Mouse (Mus musculus) myocyte (in vitro differentiated cells): ENCODE measurements around the gene B4galnt1. TPM values are rescaled to one million over a fixed set of nuclear protein-coding genes. Genes with fewer than 3 reads are reported as not detected.

Experiments
- H3K27me3 ChIP-seq: one replicate; pipeline ENCODE4 v1.6.1; 2011; ENCODE audit not compliant: control insufficient read depth, insufficient read depth, insufficient read length
- H3K36me3 ChIP-seq: one replicate; pipeline ENCODE4 v1.6.1; 2011; ENCODE audit not compliant: control insufficient read depth, insufficient read depth
- H3K4me2 ChIP-seq: one replicate; pipeline ENCODE4 v1.6.1; 2011; ENCODE audit warnings: low read depth, control low read depth
- H3K4me3 ChIP-seq: one replicate; pipeline ENCODE4 v1.5.1; 2011; ENCODE audit warnings: mild to moderate bottlenecking, control low read depth, moderate library complexity
- H3K79me2 ChIP-seq: one replicate; pipeline ENCODE4 v1.6.1; 2011; ENCODE audit not compliant: control insufficient read depth, insufficient read depth
- H3ac ChIP-seq: one replicate; pipeline ENCODE4 v1.6.1; 2011; ENCODE audit not compliant: control insufficient read depth, insufficient read length
- CEBPB ChIP-seq: IDR thresholded peaks from 2 replicates; pipeline ENCODE4 v1.6.1; 2011; ENCODE audit warnings: mild to moderate bottlenecking, moderate library complexity; ENCODE audit not compliant: poor library complexity, insufficient read depth, severe bottlenecking
- E2F4 ChIP-seq: IDR thresholded peaks from one replicate; pipeline ENCODE4 v1.6.1; 2011; ENCODE audit warnings: mild to moderate bottlenecking, control low read depth, moderate library complexity; ENCODE audit not compliant: insufficient read depth
- MAX ChIP-seq: IDR thresholded peaks from one replicate; pipeline ENCODE4 v1.6.1; 2011; ENCODE audit warnings: low read depth, mild to moderate bottlenecking, control low read depth
- MYOD1 ChIP-seq, 3 experiments: IDR thresholded peaks; one replicate each; pipeline ENCODE4 v1.6.1; 2011; ENCODE audit warnings: control low read depth in 2 of 3, low read depth in 2 of 3, mild to moderate bottlenecking in 2 of 3, moderate library complexity in 1 of 3; ENCODE audit not compliant: insufficient read length in 2 of 3, control insufficient read depth in 1 of 3
- MYOG ChIP-seq, 3 experiments: IDR thresholded peaks; one replicate each; pipeline ENCODE4 v1.6.1; 2011; ENCODE audit warnings: control low read depth in 2 of 3, low read depth in 2 of 3, mild to moderate bottlenecking in 2 of 3; ENCODE audit not compliant: insufficient read length in 2 of 3, control insufficient read depth in 1 of 3, insufficient read depth in 1 of 3
- POLR2A ChIP-seq: IDR thresholded peaks from one replicate; pipeline ENCODE4 v1.6.1; 2011; ENCODE audit warnings: low read depth, mild to moderate bottlenecking, control low read depth, moderate library complexity; ENCODE audit not compliant: insufficient read length
- POLR2AphosphoS2 ChIP-seq: IDR thresholded peaks from one replicate; pipeline ENCODE4 v1.6.1; 2011; ENCODE audit warnings: low read depth, control low read depth; ENCODE audit not compliant: insufficient read length
- REST ChIP-seq: IDR thresholded peaks from one replicate; pipeline ENCODE4 v1.6.1; 2011; ENCODE audit warnings: mild to moderate bottlenecking, control low read depth, moderate library complexity; ENCODE audit not compliant: insufficient read depth, insufficient read length
- SRF ChIP-seq: IDR thresholded peaks from one replicate; pipeline ENCODE4 v1.6.1; 2011; ENCODE audit warnings: low read depth; ENCODE audit not compliant: control insufficient read depth, insufficient read length
- TCF12 ChIP-seq: IDR thresholded peaks from one replicate; pipeline ENCODE4 v1.6.1; 2011; ENCODE audit warnings: mild to moderate bottlenecking, control low read depth; ENCODE audit not compliant: poor library complexity, insufficient read depth, severe bottlenecking
- TCF3 ChIP-seq: IDR thresholded peaks from one replicate; pipeline ENCODE4 v1.6.1; 2011; ENCODE audit warnings: low read depth, control low read depth; ENCODE audit not compliant: insufficient read length
- USF1 ChIP-seq: IDR thresholded peaks from one replicate; pipeline ENCODE4 v1.6.1; 2011; ENCODE audit warnings: low read depth, mild to moderate bottlenecking, control low read depth, moderate library complexity
- polyA plus RNA-seq: library from polyadenylated mRNA; unstranded; fragments of >200 nt; fragmentation: generic; extraction: Trizol; gene quantifications from one replicate; pipeline ENCODE4 v1.2.1, GENCODE M21; 2012; ENCODE audit warnings: missing spikeins

B4galnt1 gene
- polyA plus RNA-seq, 1 experiment = 12.4 TPM

- TF ChIP-seq REST = no peak
- peak; percentile 89 for TF ChIP-seq USF1
- no peak for TF ChIP-seq TCF3
- TF ChIP-seq CEBPB = no peak
- no peak for TF ChIP-seq MAX
- no peak for TF ChIP-seq E2F4
- TF ChIP-seq POLR2AphosphoS2 = peak; percentile 64
- peak; percentile 71 for TF ChIP-seq POLR2A
- peak in 2 of 3 experiments; percentile 32 to 40 for TF ChIP-seq MYOG (IDR thresholded peaks at IDR 0.05; ENCODE audit: control insufficient read depth in 1 of 3, insufficient read depth in 1 of 3, insufficient read length in 2 of 3, low read depth in 2 of 3)
- peak; percentile 11 for TF ChIP-seq SRF
- no peak for TF ChIP-seq TCF12
- peak in 1 of 3 experiments; percentile 42 for TF ChIP-seq MYOD1 (IDR thresholded peaks at IDR 0.05; ENCODE audit: control insufficient read depth in 1 of 3, insufficient read length in 2 of 3, low read depth in 2 of 3)
Observed at GRCm38 (mm10) chr10:127211414-127211854, 46.4 kb downstream of the B4galnt1 start, which contains the start of gene Pip4k2c. Pip4k2c (minus strand) TSS chr10:127211585.

GRCm38 (mm10) chr10:127213272-127213671 is 48.2 kb downstream of the B4galnt1 start:
- Histone ChIP-seq H3ac (no peak overlapping the region), H3K36me3 (no peaks in the 10 kb centered on the region), H3K4me2 (no peak overlapping the region), H3K27me3 (no peaks in the 10 kb centered on the region), H3K79me2 (no peaks in the 10 kb centered on the region), H3K4me3 (no peak overlapping the region)
- TF ChIP-seq E2F4 (no peak), TCF12 (no peak), MYOD1 (IDR thresholded peaks at IDR 0.05; ENCODE audit: control insufficient read depth in 1 of 3, insufficient read length in 2 of 3, low read depth in 2 of 3) (no peak), CEBPB (no peak), TCF3 (no peak), POLR2AphosphoS2 (no peak)

More at GRCm38 (mm10) chr10:127211414-127211854, 46.4 kb downstream of the B4galnt1 start, which contains the start of gene Pip4k2c:
- Histone ChIP-seq H3K79me2 (no peaks in the 10 kb centered on the region), H3K4me3 (peak within 1 kb of the TSS; percentile 49), H3ac (peak within 1 kb of the TSS; percentile 36), H3K4me2 (peak within 1 kb of the TSS; percentile 81), H3K36me3 (peaks cover 11% of the 10 kb centered on the region), H3K27me3 (no peaks in the 10 kb centered on the region)

GRCm38 (mm10) chr10:127213704-127214421 is 48.8 kb downstream of the B4galnt1 start:
- H3K4me3 ChIP-seq = no peak overlapping the region
- no peak overlapping the region for H3K4me2 ChIP-seq
- no peak overlapping the region for H3ac ChIP-seq
- no peaks in the 10 kb centered on the region for H3K79me2 ChIP-seq
- H3K36me3 ChIP-seq = no peaks in the 10 kb centered on the region
- TF ChIP-seq USF1 (no peak), TCF12 (no peak), POLR2AphosphoS2 (no peak), REST (no peak), POLR2A (no peak), MAX (no peak), E2F4 (no peak), SRF (no peak), CEBPB (no peak), MYOD1 (IDR thresholded peaks at IDR 0.05; ENCODE audit: control insufficient read depth in 1 of 3, insufficient read length in 2 of 3, low read depth in 2 of 3) (no peak), MYOG (IDR thresholded peaks at IDR 0.05; ENCODE audit: control insufficient read depth in 1 of 3, insufficient read depth in 1 of 3, insufficient read length in 2 of 3, low read depth in 2 of 3) (no peak), TCF3 (no peak)
- no peaks in the 10 kb centered on the region for H3K27me3 ChIP-seq

GRCm38 (mm10) chr10:127214422-127214803 is 49.4 kb downstream of the B4galnt1 start:
- Histone ChIP-seq H3K27me3 (no peaks in the 10 kb centered on the region), H3K4me2 (no peak overlapping the region), H3K4me3 (no peak overlapping the region), H3K79me2 (no peaks in the 10 kb centered on the region), H3K36me3 (no peaks in the 10 kb centered on the region), H3ac (no peak overlapping the region)
- TF ChIP-seq SRF (no peak), TCF12 (no peak), REST (no peak), USF1 (no peak), MYOD1 (IDR thresholded peaks at IDR 0.05; ENCODE audit: control insufficient read depth in 1 of 3, insufficient read length in 2 of 3, low read depth in 2 of 3) (no peak), E2F4 (no peak), POLR2A (no peak), TCF3 (no peak), MAX (no peak), POLR2AphosphoS2 (no peak), MYOG (IDR thresholded peaks at IDR 0.05; ENCODE audit: control insufficient read depth in 1 of 3, insufficient read depth in 1 of 3, insufficient read length in 2 of 3, low read depth in 2 of 3) (no peak), CEBPB (no peak)
